Mouse (Mus musculus) stomach, embryonic 15.5 days (tissue): ENCODE data around the gene Dcaf6. TPM values are rescaled to one million over a fixed set of nuclear protein-coding genes. Genes with fewer than 3 reads are reported as not detected.

Experiments
- ATAC-seq: fragments of 200-750 bp; cut with Nextera tagmentation; 2 replicates; pipeline ENCODE4 v1.8.0; 2017; ENCODE audit warnings: low read depth, moderate number of reproducible peaks, moderate TSS enrichment; ENCODE audit not compliant: insufficient read depth, low FRiP score
- H3K27ac ChIP-seq: fragments of 300-500 bp; sonication (generic); 2 replicates; pipeline ENCODE4 v1.5.1; 2015; ENCODE audit warnings: mild to moderate bottlenecking, inconsistent platforms
- H3K27me3 ChIP-seq: fragments of 300-500 bp; sonication (generic); replicated peaks from 2 replicates; pipeline ENCODE4 v1.6.1; 2015; ENCODE audit warnings: inconsistent platforms
- H3K36me3 ChIP-seq: fragments of 300-500 bp; sonication (generic); 2 replicates; pipeline ENCODE4 v1.6.1; 2015; ENCODE audit warnings: inconsistent platforms
- H3K4me1 ChIP-seq: fragments of 300-500 bp; sonication (generic); 2 replicates; pipeline ENCODE4 v1.6.1; 2015; ENCODE audit warnings: inconsistent platforms
- H3K4me2 ChIP-seq: fragments of 300-500 bp; sonication (generic); 2 replicates; pipeline ENCODE4 v1.6.1; 2015; ENCODE audit warnings: mild to moderate bottlenecking, inconsistent platforms
- H3K4me3 ChIP-seq: fragments of 300-500 bp; sonication (generic); replicated peaks from 2 replicates; pipeline ENCODE4 v1.5.1; 2015; ENCODE audit warnings: inconsistent platforms
- H3K9ac ChIP-seq: fragments of 300-500 bp; sonication (generic); 2 replicates; pipeline ENCODE4 v1.6.1; 2015; ENCODE audit warnings: inconsistent platforms
- H3K9me3 ChIP-seq: fragments of 300-500 bp; sonication (generic); 2 replicates; pipeline ENCODE4 v1.6.1; 2016; ENCODE audit warnings: inconsistent platforms
- WGBS: fragments of 180-500 bp; shearing (Covaris S2); methylation state at CpG from one replicate; pipeline ENCODE4 v1.1.7; 2015; 5-methylcytosine and 5-hydroxymethylcytosine counted together
- polyA plus RNA-seq: library from polyadenylated mRNA; unstranded; fragments of >200 nt; fragmentation: Nextera tagmentation; extraction: Ambion mirVana; gene quantifications from 2 replicates; pipeline ENCODE4 v1.2.1, GENCODE M21; 2015

Gene Dcaf6
- polyA plus RNA-seq, 1 experiment from 2014 or later = 17.2 TPM

GRCm38 (mm10) chr1:165461681-165462080 lies 1.4 kb upstream of the Dcaf6 start:
- H3K9ac ChIP-seq = peak overlapping the region; percentile 68
- no peaks in the 10 kb centered on the region for H3K9me3 ChIP-seq
- H3K4me2 ChIP-seq = peak overlapping the region; percentile 72
- H3K4me1 ChIP-seq = 0 out of 2 replicates have a peak, but pooled peaks cover 3% of the 10 kb centered on the region
- WGBS = 2% methylated on average over 9 of the region's 9 CpGs
- H3K36me3 ChIP-seq = no peaks in the 10 kb centered on the region
- H3K27me3 ChIP-seq = no peaks in the 10 kb centered on the region
- H3K4me3 ChIP-seq = peak overlapping the region; percentile 87
- H3K27ac ChIP-seq = peak overlapping the region; percentile 89
- ATAC-seq = no peak

GRCm38 (mm10) chr1:165460801-165461377 lies 614 bp upstream of the Dcaf6 start:
- WGBS = under 1% methylated on average over 39 of the region's 41 CpGs
- Histone ChIP-seq H3K9ac (peak overlapping the region; percentile 68), H3K4me3 (peak overlapping the region; percentile 87)

GRCm38 (mm10) chr1:165459503-165460181 lies 633 bp downstream of the Dcaf6 start:
- peak overlapping the region; percentile 98 for H3K27ac ChIP-seq
- peak overlapping the region; percentile 82 for H3K9ac ChIP-seq
- under 1% methylated on average over 59 of the region's 60 CpGs for WGBS
- no peaks in the 10 kb centered on the region for H3K9me3 ChIP-seq
- H3K4me1 ChIP-seq = 0 out of 2 replicates have a peak, but pooled peaks cover 3% of the 10 kb centered on the region
- no peaks in the 10 kb centered on the region for H3K27me3 ChIP-seq
- no peak for ATAC-seq
- peak overlapping the region; percentile 87 for H3K4me3 ChIP-seq
- H3K4me2 ChIP-seq = peak overlapping the region; percentile 65
- no peaks in the 10 kb centered on the region for H3K36me3 ChIP-seq

More at GRCm38 (mm10) chr1:165460801-165461377, 614 bp upstream of the Dcaf6 start:
- Histone ChIP-seq H3K27ac (peak overlapping the region; percentile 98), H3K27me3 (no peaks in the 10 kb centered on the region), H3K36me3 (no peaks in the 10 kb centered on the region), H3K9me3 (no peaks in the 10 kb centered on the region), H3K4me2 (peak overlapping the region; percentile 72), H3K4me1 (0 out of 2 replicates have a peak, but pooled peaks cover 3% of the 10 kb centered on the region)
- ATAC-seq = peak; percentile 96

GRCm38 (mm10) chr1:165459041-165459502 lies 1.2 kb downstream of the Dcaf6 start:
- Histone ChIP-seq H3K27me3 (no peaks in the 10 kb centered on the region), H3K9ac (peak overlapping the region; percentile 82; the same call in 1 of the 2 replicates), H3K4me2 (peak overlapping the region; percentile 65), H3K4me3 (peak overlapping the region; percentile 87), H3K36me3 (no peaks in the 10 kb centered on the region), H3K27ac (peak overlapping the region; percentile 98; the same call in 1 of the 2 replicates), H3K9me3 (no peaks in the 10 kb centered on the region), H3K4me1 (0 out of 2 replicates have a peak, but pooled peaks cover 3% of the 10 kb centered on the region)
- ATAC-seq = no peak
- 13% methylated on average over 7 of the region's 7 CpGs for WGBS

- H3K9me3 ChIP-seq = no peaks in the 10 kb centered on the region
- WGBS = 77% methylated on average over 3 of the region's 3 CpGs
- H3K4me3 ChIP-seq = no peak overlapping the region
- no peak for ATAC-seq
- H3K36me3 ChIP-seq = no peaks in the 10 kb centered on the region
- no peaks in the 10 kb centered on the region for H3K4me1 ChIP-seq
- no peak overlapping the region for H3K4me2 ChIP-seq
- no peaks in the 10 kb centered on the region for H3K27me3 ChIP-seq
- no peak overlapping the region for H3K27ac ChIP-seq
- H3K9ac ChIP-seq = no peak overlapping the region
Observed at GRCm38 (mm10) chr1:165441719-165442118, 18.6 kb downstream of the Dcaf6 start.

- Histone ChIP-seq H3K9ac (no peak overlapping the region), H3K27ac (no peak overlapping the region), H3K4me1 (no peaks in the 10 kb centered on the region), H3K4me3 (no peak overlapping the region), H3K4me2 (no peak overlapping the region), H3K27me3 (no peaks in the 10 kb centered on the region), H3K36me3 (no peaks in the 10 kb centered on the region), H3K9me3 (no peaks in the 10 kb centered on the region)
- ATAC-seq = no peak
Observed at GRCm38 (mm10) chr1:165441201-165441600, 19.1 kb downstream of the Dcaf6 start.

- WGBS = 77% methylated on average over 3 of the region's 3 CpGs
- Histone ChIP-seq H3K9ac (no peak overlapping the region), H3K36me3 (no peaks in the 10 kb centered on the region), H3K27ac (no peak overlapping the region), H3K4me3 (no peak overlapping the region), H3K27me3 (no peaks in the 10 kb centered on the region), H3K4me2 (no peak overlapping the region), H3K4me1 (no peaks in the 10 kb centered on the region), H3K9me3 (no peaks in the 10 kb centered on the region)
- ATAC-seq = no peak
Observed at GRCm38 (mm10) chr1:165440788-165441187, 19.5 kb downstream of the Dcaf6 start.

GRCm38 (mm10) chr1:165438289-165439021 lies 21.8 kb downstream of the Dcaf6 start:
- Histone ChIP-seq H3K4me1 (no peaks in the 10 kb centered on the region), H3K9me3 (no peaks in the 10 kb centered on the region), H3K36me3 (no peaks in the 10 kb centered on the region), H3K27me3 (no peaks in the 10 kb centered on the region), H3K27ac (no peak overlapping the region), H3K4me3 (no peak overlapping the region), H3K9ac (no peak overlapping the region), H3K4me2 (no peak overlapping the region)
- WGBS = 84% methylated on average over 1 of the region's 1 CpGs
- no peak for ATAC-seq

- no peak overlapping the region for H3K4me2 ChIP-seq
- H3K36me3 ChIP-seq = no peaks in the 10 kb centered on the region
- H3K4me1 ChIP-seq = no peaks in the 10 kb centered on the region
- no peak overlapping the region for H3K9ac ChIP-seq
- 78% methylated on average over 1 of the region's 1 CpGs for WGBS
- no peak overlapping the region for H3K4me3 ChIP-seq
- no peak for ATAC-seq
- no peaks in the 10 kb centered on the region for H3K27me3 ChIP-seq
- H3K27ac ChIP-seq = no peak overlapping the region
- no peaks in the 10 kb centered on the region for H3K9me3 ChIP-seq
Observed at GRCm38 (mm10) chr1:165432883-165433282, 27.4 kb downstream of the Dcaf6 start.

- Histone ChIP-seq H3K4me1 (no peaks in the 10 kb centered on the region), H3K4me2 (no peak overlapping the region), H3K4me3 (no peak overlapping the region), H3K27me3 (no peaks in the 10 kb centered on the region), H3K36me3 (no peaks in the 10 kb centered on the region), H3K9ac (no peak overlapping the region), H3K9me3 (no peaks in the 10 kb centered on the region), H3K27ac (no peak overlapping the region)
- peak; percentile 65; the same call in 1 of the 2 replicates for ATAC-seq
- WGBS = 82% methylated on average over 2 of the region's 2 CpGs
Observed at GRCm38 (mm10) chr1:165426254-165426653, 34.0 kb downstream of the Dcaf6 start.

GRCm38 (mm10) chr1:165421357-165421915 lies 38.8 kb downstream of the Dcaf6 start:
- Histone ChIP-seq H3K9me3 (no peaks in the 10 kb centered on the region), H3K4me1 (no peaks in the 10 kb centered on the region), H3K4me3 (no peak overlapping the region), H3K27me3 (no peaks in the 10 kb centered on the region), H3K36me3 (no peaks in the 10 kb centered on the region), H3K27ac (no peak overlapping the region), H3K4me2 (no peak overlapping the region), H3K9ac (no peak overlapping the region)
- no peak for ATAC-seq
- 64% methylated on average over 7 of the region's 7 CpGs for WGBS
